Mouse (Mus musculus) cerebellum, adult 2 months (tissue): ENCODE measurements around the gene Apbb1. TPM values are rescaled to one million over a fixed set of nuclear protein-coding genes. Genes with fewer than 3 reads are reported as not detected.

Source experiments
- DNase-seq, 2 experiments: peaks; one replicate each; pipeline ENCODE4 v3.0.0; 2021
- H3K27ac ChIP-seq: fragments of 200-500 bp; 2 replicates; pipeline ENCODE4 v1.5.1; 2012; ENCODE audit warnings: low read length, control low read depth, inconsistent platforms; ENCODE audit not compliant: insufficient read depth
- H3K27me3 ChIP-seq: fragments of 200-500 bp; 2 replicates; pipeline ENCODE4 v1.6.1; 2012; ENCODE audit warnings: inconsistent platforms, mild to moderate bottlenecking, low read length, moderate library complexity; ENCODE audit not compliant: control insufficient read depth, insufficient read depth
- H3K4me1 ChIP-seq: fragments of 200-500 bp; 2 replicates; pipeline ENCODE4 v1.6.1; 2011; ENCODE audit warnings: low read length; ENCODE audit not compliant: control insufficient read depth, insufficient read depth
- H3K4me3 ChIP-seq: fragments of 200-500 bp; replicated peaks from 2 replicates; pipeline ENCODE3; 2011; ENCODE audit warnings: mild to moderate bottlenecking, low read depth, low read length, control low read depth; ENCODE audit not compliant: insufficient read depth
- CTCF ChIP-seq: fragments of 200-500 bp; IDR thresholded peaks from 2 replicates; pipeline ENCODE4 v1.5.1; 2011; ENCODE audit warnings: low read depth, mild to moderate bottlenecking, control low read depth, low read length, moderate library complexity, borderline replicate concordance; ENCODE audit not compliant: insufficient read depth
- POLR2A ChIP-seq: fragments of 200-500 bp; IDR thresholded peaks from 2 replicates; pipeline ENCODE4 v1.6.1; 2011; ENCODE audit warnings: low read length, control low read depth, borderline replicate concordance; ENCODE audit not compliant: insufficient read depth
- WGBS: fragments of 180-500 bp; shearing (Covaris S2); methylation state at CpG from one replicate; pipeline ENCODE4 v1.1.7; 2018; 5-methylcytosine and 5-hydroxymethylcytosine counted together
- polyA plus RNA-seq: library from polyadenylated mRNA; depleted of rRNA; stranded (reverse); fragments of >200 nt; gene quantifications from 2 replicates; pipeline ENCODE4 v1.2.3, GENCODE M21; 2012

The Apbb1 gene
- polyA plus RNA-seq, 1 experiment = 475 TPM

- 0% methylated on average over 19 of the region's 22 CpGs for WGBS
- no peaks in the 10 kb centered on the region for H3K27me3 ChIP-seq
- peak; percentile 67 to 68 for DNase-seq
- H3K4me3 ChIP-seq = peak overlapping the region; percentile 79
- H3K27ac ChIP-seq = peak overlapping the region; percentile 93
- no peak for TF ChIP-seq POLR2A
- no peak for TF ChIP-seq CTCF
- peaks cover 30% of the 10 kb centered on the region for H3K4me1 ChIP-seq
These were observed 795 bp downstream of the Apbb1 start for GRCm38 (mm10) chr7:105580627-105581089.

GRCm38 (mm10) chr7:105578481-105578880, 3.0 kb downstream of the Apbb1 start:
- peak overlapping the region; percentile 15; the same call in 1 of the 2 replicates for H3K27ac ChIP-seq
- H3K4me1 ChIP-seq = peaks cover 49% of the 10 kb centered on the region
- 27% methylated on average over 2 of the region's 2 CpGs for WGBS
- TF ChIP-seq POLR2A (no peak), CTCF (no peak)
- DNase-seq = peak in 1 of 2 experiments; percentile 65
- no peak overlapping the region for H3K4me3 ChIP-seq
- no peaks in the 10 kb centered on the region for H3K27me3 ChIP-seq

- Histone ChIP-seq H3K4me1 (peaks cover 54% of the 10 kb centered on the region), H3K4me3 (peak overlapping the region; percentile 28), H3K27me3 (no peaks in the 10 kb centered on the region), H3K27ac (peak overlapping the region; percentile 80)
- TF ChIP-seq POLR2A (no peak), CTCF (no peak)
- whole genome bisulfite sequencing = 25% methylated on average over 6 of the region's 6 CpGs
- peak; percentile 45 to 65 for DNase-seq
These were observed 4.0 kb downstream of the Apbb1 start for GRCm38 (mm10) chr7:105577377-105577871.

GRCm38 (mm10) chr7:105576166-105576748, 5.2 kb downstream of the Apbb1 start:
- H3K27ac ChIP-seq = peak overlapping the region; percentile 80; the same call in 1 of the 2 replicates
- TF ChIP-seq CTCF (no peak), POLR2A (no peak)
- peak; percentile 44 to 66 for DNase-seq
- H3K4me1 ChIP-seq = peaks cover 51% of the 10 kb centered on the region
- H3K4me3 ChIP-seq = peak overlapping the region; percentile 28
- WGBS = 8% methylated on average over 3 of the region's 3 CpGs
- H3K27me3 ChIP-seq = no peaks in the 10 kb centered on the region

- no peak for TF ChIP-seq CTCF
- H3K4me3 ChIP-seq = no peak overlapping the region
- H3K27ac ChIP-seq = peak overlapping the region; percentile 57; the same call in 1 of the 2 replicates
- WGBS = 41% methylated on average over 4 of the region's 4 CpGs
- no peaks in the 10 kb centered on the region for H3K27me3 ChIP-seq
- DNase-seq = peak; percentile 36 to 37
- peaks cover 51% of the 10 kb centered on the region for H3K4me1 ChIP-seq
These were observed 6.9 kb downstream of the Apbb1 start for GRCm38 (mm10) chr7:105574537-105574936.

GRCm38 (mm10) chr7:105572949-105573348, 8.5 kb downstream of the Apbb1 start:
- WGBS = 16% methylated on average over 8 of the region's 8 CpGs
- H3K4me3 ChIP-seq = peak overlapping the region; percentile 35
- peak overlapping the region; percentile 48 for H3K27ac ChIP-seq
- peaks cover 41% of the 10 kb centered on the region for H3K4me1 ChIP-seq
- peak in 1 of 2 experiments; percentile 33 for DNase-seq
- H3K27me3 ChIP-seq = no peaks in the 10 kb centered on the region
- TF ChIP-seq CTCF = no peak
- no peak for TF ChIP-seq POLR2A

GRCm38 (mm10) chr7:105570756-105571155, 10.7 kb downstream of the Apbb1 start:
- Histone ChIP-seq H3K4me1 (peaks cover 50% of the 10 kb centered on the region), H3K27me3 (no peaks in the 10 kb centered on the region), H3K4me3 (peak overlapping the region; percentile 34), H3K27ac (peak overlapping the region; percentile 90)
- no peak for TF ChIP-seq CTCF
- no peak for TF ChIP-seq POLR2A
- no peak for DNase-seq
- 16% methylated on average over 4 of the region's 4 CpGs for WGBS

GRCm38 (mm10) chr7:105569512-105570496, 11.6 kb downstream of the Apbb1 start:
- no peaks in the 10 kb centered on the region for H3K27me3 ChIP-seq
- peak; percentile 91 to 95 for DNase-seq
- peaks cover 51% of the 10 kb centered on the region for H3K4me1 ChIP-seq
- WGBS = 4% methylated on average over 12 of the region's 12 CpGs
- peak overlapping the region; percentile 59 for H3K4me3 ChIP-seq
- TF ChIP-seq CTCF (no peak), POLR2A (no peak)
- H3K27ac ChIP-seq = peak overlapping the region; percentile 90
